Mouse (Mus musculus): Measurements from ENCODE around the gene Stk33. TPM values are rescaled to one million over a fixed set of nuclear protein-coding genes. Genes with fewer than 3 reads are reported as not detected.
"Not testable (repeated sequence)": the region's sequence is repeated elsewhere in the genome, so short reads cannot be mapped to it uniquely, and the experiment has no call there.

Gene Stk33
- total RNA-seq (2021) = not detected

DNA sequence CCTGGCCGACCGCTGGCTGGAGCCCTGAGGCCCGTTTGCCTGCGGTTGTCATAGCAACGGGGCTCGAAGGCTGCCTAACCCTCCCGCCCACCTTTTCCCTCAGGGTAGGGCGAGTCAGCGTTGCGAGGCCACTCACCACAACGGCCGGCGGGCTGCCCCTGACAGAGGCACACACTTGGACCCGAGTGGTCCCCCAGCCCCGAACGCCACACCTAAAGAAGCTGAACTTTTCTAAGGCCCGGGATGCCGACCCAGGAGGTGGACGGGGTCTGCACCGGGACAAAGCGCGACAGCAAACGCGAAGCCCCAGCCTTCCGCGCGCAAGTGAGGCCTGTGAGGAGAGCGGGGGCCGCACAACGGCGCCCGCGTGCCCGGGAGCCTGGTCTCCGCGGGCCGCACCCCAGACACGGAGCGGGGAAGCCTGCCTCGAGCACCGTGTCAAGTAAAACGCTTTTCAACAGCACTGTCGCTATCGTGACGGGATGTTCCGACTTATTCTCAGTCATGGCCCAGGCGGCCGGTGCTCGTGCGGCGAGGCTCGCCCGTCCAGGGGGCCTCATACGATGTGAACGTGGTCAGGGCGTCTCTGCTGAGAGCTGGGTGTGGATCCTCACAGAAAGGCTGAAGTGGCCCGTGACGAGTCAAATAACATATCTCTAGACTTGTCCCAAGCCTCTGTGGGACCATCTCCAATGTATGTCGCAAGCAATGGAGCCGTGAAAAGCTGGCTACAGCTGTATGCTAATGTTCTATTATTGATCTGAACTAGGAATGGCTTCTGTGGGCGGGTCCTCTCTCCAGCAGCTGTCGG is at the start of gene Stk33:
Gene Stk33 (minus strand): TSS at position 301 of the 811 bp plus-strand sequence.
- peak; percentile 48 for DNase-seq

DNA sequence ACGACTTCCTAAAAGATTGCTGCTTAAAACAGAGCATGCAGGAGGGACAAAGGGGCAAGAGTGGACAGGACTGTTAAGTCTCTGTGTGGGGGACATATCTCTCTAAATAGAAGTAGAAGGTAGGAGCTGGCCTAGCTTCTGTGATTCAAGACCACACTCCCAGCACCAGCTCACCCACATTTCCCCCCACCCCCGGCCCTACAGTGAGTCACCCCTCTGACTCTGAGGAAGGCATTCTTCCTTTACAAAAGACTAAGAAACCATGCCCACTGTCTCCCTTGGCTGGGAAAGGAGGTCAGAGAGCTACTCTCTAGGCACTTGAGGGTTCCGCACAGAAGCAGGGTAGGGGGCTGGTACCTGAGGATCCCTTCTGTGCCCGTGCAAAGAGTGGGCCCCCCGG is 45.3 kb upstream of the Stk33 start:
- DNase-seq = no peak

DNA sequence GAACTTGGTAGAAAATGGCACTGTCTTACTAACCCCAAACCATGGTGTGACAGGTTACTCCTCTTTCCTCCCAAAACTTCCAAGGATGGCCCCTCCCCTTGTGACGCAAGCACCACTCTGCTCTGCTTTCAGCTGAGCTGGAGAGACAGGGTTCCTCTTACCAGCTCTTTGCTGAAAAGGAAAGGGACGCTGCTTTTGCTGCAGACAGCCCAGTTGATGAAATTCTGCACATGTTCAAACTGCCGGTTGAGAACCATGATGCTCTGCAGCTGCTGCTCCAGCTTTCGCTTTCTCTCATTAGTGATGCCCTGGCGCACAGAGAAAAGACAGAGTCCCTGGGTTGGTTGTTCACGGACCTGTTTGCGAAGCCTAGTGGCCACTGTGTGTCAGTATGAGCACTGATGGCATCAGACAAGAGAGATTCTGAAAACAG is 41.9 kb upstream of the Stk33 start:
- peak; percentile 34 for DNase-seq

DNA sequence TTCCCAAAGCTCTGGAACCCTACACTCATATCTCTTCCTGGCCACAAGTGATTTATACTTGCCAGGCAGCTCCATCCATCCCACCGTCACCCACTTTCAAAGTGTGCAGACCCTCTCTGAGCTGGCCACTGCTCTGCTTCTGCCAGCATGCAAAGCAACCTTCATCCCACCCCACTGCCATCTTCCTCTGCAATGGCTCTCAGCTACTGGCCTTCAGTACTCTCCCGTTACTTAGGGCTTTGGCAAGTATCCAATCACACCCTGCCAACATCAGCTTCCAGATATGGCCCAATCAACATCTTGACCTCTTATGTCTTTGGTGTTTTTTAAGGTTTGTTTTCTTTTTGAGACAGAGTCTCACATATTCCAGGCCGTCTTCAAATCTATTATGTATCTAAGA is 39.0 kb upstream of the Stk33 start:
- no peak for DNase-seq

DNA sequence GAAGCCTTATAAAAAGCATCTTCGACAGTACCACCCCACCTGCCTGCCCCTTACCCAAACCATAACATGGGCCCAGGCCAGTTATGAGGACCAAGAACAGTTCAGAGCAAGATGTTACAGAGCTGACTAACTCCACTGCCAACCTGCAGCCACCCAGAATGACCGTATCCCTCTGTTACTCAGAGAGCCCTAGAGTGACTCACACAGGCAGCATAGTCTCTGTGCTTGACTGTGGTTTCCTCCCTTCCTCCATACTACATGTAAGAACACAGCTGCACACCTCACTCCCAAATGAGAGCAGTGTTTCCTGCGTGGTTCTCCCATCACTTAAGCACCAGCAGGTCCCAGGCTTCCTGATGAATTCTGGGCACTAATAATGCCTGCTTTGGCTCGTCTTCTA is 31.8 kb upstream of the Stk33 start:
- no peak for DNase-seq

DNA sequence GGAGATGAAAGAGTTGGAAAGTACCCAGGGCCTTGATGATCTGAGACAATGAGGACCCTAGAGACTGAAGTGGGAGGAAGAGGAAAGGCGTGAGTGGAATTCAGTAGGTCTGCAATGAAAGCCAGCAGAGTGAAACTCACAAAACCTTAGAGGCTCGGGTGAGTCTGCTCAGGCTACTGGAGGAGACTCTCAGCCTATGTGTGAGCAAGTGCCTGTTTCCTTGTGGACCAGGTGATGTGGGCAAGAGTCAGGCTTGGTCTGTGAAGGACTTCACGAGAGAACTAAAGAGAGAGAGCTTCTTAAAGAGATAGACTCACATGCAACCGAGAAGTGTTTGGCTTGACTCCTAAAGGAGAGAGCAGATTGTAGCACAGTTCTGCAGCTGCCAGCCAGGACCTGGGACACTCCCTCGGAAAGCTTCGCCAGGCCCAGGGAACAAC is 29.4 kb upstream of the Stk33 start:
- DNase-seq = no peak

DNA sequence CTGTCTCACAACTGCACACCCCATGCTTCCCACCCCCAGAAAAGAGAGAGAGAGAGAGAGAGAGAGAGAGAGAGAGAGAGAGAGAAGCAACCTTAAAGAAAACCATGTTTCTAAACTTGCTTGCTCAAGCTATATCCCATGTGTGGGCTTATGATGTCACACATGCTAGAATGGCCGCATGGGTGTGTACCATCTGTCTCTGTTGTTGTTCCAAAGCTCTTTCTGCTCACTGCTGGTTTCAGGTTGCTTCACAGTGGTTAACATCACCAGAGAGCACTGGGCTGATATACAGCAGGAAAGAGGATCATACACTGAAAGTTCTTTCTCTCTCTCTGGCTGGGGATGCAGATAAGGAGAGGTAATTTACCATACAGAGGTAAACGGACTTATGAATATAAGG is 28.7 kb upstream of the Stk33 start:
- no peak for DNase-seq

DNA sequence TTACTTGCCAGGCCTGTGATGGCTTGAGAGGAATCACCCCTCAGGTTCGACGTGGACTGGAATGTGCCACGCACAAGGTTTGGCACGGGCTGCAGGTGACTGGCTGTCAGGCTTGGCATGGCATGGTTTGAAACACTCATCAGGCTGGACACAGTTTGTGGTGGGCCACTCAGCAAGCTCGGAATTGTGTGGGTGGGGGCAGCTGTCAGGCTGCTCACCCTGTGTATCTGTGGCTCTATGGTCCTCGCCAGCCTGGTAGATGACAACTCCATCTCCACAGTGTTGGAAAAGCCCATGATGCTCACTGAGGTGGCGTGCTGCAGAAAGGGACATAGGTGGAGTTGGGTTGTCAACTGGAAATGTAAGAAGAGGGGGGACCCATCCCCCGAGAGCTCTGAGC is 21.8 kb upstream of the Stk33 start:
- DNase-seq = no peak

DNA sequence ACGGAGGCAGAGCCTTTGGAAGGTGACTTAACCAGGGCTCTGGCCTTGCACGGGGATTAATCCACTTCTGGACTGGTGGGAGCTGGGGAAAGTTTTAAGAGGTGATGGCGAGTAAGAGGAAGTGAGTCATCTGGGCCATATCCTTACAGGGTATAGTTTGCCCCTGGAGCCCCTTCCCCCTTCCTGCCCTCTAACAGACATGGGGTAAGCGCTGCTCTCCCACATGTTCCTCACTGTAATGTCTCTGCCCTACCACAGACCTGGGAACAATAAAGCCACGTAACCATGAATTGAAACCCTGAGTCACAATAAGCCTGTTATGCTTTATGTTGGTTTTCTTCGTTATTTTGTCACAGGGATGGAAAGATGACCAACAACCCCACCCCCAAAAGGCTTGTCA is 17.7 kb upstream of the Stk33 start:
- no peak for DNase-seq

DNA sequence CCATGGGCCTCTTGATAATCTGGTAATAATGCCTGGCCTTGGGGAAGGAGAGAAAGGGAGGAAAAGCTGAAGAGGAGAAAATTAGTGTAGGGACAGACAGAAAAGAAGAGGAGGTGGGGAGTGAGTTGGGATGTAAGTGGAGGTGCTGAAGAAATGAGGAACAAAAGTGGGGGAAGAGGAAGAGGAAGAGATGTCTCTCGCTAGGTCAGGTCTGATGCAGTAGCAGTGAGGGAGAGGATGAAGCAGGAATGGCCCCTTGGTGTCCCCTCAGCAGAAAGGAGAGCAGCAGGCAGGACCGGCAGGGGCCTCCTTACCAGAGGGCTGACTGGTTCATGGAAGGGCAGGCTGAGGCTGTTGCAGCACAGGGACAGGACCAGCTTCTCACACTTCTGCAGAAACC is 16.9 kb upstream of the Stk33 start:
- DNase-seq = no peak

DNA sequence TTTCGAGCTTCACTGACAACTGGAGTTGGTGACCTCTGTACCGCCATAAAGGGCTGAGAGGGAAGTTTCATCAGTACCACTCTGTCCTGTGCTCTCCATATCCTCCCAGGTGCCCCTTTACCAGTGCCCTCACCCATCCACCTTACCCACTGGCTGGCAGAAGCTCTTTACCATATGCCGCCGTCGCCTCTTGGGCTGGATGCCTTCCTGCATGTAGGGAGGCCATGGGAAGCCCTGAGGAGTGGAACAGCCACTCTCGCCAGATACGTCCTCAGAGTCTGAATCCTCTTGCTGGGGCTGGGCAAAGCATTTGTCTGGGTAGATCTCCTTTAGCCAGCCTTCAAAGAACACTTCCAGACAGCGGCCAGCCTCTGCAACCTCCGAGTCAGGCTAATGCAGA is 16.0 kb upstream of the Stk33 start:
- DNase-seq = no peak

DNA sequence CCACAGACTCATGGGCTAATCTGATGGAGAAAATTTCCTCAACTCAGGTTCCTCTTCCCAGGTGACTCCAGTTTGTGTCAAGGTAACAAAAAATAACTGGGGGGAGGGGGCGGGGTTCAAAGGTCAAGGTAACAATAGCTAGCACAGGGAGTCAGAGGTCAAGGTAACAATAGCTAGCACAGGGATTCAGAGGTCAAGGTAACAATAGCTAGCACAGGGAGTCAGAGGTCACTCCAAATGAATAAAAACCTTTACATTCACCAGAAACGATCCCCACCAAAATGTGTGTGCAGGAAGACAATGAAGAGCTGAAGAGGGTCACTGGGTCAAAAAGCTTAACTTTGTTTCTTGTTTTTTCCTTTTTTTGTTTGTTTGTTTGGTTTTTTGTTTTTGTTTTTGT is 9.2 kb upstream of the Stk33 start:
- no peak for DNase-seq

DNA sequence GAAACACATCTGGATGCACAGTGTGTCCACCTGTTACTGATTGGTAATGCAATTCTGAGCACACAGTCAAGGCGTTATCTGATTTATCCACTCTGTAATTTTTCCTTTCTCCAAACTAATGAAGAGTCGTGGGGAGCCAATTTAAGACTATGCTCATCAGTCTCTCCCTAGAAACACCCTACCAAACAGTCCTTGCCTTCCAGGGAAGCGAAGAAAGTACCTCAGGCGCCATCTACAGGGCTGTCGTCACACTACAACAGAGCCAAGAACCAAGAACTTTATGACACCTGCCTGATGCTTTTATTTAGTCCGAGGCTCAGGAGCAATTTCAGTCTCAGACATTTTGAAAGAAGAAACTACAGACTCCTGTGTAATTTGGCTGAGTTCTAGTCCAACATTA is 6.1 kb upstream of the Stk33 start:
- peak; percentile 58 for DNase-seq

DNA sequence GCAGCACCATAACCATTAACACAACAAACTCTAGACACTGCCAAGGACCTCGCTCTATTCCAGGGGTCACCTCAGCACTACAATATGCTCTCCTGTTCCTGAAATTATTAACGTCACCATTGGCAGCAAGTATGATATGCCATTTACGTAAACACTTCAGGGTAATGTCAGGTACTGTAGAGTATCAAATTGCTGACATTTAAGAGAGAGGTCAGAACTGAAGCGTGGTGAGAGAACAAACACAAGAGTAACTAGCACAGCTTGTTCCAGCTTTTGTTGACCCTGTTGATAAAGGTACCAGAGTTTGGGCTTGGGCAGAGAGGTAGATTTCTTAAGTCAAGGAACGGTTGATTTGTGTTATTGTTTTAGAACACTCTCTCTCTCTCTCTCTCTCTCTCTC is 3.9 kb upstream of the Stk33 start:
- no peak for DNase-seq

DNA sequence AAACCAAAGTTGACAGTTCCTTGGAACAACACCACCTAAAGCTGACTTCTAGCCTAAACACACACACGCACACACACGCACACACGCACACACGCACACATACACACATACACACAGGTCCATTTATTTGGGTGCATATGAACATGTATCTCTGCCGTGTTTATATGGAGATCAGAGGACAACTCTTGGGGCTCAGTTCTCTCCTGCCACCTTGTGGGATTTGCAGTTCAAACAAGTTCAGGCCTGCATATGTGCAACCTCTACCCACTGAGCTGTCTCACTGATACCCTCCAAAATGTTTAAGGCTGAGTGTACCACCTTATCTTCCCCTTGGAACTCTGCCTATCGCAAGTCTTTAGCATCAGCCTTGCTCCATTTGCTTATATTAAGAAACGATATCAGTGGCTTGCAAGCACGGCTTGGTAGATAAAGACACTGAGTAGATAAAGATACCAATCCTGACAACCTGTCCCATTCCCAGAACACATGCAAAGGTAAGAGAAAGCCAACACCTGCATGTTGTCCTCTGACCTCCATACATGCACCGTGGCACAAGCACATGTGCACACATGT is 1.9 kb upstream of the Stk33 start:
- DNase-seq = no peak

DNA sequence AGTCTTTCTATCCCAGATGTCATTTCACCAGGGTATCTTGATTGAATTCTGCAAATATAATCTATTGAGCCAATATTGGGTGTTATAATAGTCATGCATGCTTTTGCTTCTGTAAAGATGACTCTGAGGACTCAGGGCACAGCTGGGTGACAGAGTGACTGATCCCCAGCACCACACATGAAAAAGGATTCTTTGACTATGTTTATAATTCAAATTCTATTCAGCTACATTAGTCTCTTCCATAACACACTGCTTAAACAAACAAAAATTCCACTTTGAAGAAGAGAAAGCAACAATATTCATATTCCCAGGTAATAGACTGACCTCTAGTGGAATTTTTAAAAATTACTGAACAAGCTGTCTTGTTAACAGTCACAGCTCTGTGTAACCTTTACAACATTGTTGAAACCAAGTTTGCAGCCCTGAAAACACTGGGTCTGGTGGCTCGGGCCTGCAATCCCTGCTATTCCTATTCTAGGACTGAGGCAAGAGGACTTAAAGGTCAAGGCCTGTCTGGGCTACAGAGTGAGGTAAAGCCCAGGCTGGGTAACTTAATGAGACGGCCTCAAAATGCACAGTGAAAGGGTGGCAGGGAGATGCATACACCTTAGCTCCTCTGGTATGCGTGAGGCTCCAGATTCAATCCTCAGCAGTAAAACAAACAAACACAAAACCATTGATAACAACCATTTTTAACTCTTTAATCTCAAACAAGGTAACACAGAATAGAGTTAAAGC is 14.3 kb downstream of the Stk33 start:
- no peak for DNase-seq

DNA sequence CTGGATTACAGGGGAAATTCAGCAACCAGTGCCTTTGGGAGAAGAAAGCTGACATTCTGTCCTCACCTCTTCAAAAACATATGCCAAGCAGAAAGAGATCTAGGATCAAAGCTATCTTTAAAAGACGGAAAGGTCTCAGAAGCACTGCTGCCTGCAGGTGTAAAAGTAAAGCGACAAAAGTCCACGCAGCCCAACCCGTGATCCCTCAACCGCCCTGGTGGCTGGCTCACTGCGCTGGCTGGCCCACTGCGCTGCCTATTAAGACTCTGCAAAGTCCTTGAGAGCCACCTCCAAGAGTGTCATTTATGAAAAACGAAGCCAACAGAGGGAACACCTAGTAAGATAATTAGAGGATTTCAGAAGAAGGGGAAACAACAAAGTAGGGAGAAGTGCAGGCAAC is 16.1 kb downstream of the Stk33 start:
- DNase-seq = no peak

DNA sequence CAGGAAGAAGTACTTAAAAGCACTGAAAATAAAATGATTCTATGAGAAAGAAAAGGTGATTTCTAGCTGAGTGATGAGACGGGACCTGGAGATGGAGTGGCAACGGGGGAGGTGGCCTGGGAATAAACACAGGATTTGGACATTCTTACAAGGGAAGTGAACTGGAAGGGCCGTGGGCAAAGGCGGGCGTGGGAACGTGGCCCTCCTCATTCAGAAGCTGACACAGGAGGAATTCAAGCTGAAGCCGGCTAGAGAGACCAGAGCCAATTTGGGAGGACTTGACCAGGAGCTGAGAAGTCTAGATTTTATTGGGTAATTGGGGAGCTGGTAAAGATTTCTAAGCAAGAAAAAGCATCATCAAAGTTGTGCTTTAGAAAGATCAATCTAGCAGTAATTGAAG is 33.4 kb downstream of the Stk33 start:
- DNase-seq = no peak

DNA sequence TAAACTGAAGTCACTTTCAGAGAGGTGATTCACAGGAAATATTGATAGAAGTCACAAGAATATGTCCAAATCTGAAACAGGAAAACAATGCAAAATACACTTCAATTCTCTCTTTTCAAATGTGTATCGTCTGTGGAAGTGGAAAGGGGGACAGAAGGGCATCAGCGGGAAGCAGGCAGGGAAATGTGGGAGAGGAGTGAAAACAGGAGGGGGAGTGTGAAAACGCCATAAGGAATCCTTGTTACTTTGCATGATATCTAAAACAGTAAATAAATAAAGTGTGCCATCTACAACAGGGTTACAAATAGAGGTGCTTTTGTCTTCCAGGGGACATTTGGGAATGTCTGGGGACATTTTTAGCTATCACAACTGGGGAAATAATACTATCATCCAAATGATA is 39.6 kb downstream of the Stk33 start:
- no peak for DNase-seq

DNA sequence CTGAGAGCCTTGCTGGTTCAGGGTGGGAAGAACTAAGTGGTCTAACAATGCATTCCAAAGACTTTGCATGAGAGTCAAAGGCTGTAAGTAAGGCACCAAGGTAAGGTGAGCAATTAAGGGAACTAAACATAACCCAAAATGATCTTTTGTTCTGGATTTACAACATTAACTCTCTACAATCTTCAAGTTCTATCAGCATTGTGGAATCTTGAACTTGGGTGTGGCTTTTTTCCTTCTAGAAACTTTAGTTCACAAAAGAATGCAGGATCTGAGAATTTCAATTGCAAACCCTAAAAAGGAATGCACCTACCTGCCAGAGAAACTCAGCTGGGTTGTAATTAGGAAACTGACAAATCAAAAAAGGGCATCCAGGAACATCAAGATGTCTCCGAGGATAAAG is 57.8 kb downstream of the Stk33 start:
- DNase-seq = no peak

DNA sequence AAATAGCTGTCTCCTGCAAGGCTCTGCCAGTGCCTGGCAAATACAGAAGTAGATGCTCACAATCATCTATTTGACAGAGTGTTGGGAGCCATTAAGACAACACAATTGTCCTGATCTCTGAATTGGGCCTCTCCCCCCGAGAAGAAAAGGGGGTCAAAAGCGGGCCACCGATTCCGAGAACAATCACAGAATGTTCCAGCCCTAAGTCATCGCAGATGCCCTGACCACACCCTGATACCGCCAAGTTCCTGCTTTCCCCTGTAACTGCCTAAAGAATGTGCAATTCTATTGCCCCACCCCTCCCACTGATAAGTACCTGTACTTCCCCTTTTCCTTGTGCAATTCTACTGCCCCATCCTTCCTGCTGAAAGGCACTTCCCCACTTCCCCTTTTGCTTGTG is 65.3 kb downstream of the Stk33 start:
- not testable (repeated sequence) for DNase-seq

DNA sequence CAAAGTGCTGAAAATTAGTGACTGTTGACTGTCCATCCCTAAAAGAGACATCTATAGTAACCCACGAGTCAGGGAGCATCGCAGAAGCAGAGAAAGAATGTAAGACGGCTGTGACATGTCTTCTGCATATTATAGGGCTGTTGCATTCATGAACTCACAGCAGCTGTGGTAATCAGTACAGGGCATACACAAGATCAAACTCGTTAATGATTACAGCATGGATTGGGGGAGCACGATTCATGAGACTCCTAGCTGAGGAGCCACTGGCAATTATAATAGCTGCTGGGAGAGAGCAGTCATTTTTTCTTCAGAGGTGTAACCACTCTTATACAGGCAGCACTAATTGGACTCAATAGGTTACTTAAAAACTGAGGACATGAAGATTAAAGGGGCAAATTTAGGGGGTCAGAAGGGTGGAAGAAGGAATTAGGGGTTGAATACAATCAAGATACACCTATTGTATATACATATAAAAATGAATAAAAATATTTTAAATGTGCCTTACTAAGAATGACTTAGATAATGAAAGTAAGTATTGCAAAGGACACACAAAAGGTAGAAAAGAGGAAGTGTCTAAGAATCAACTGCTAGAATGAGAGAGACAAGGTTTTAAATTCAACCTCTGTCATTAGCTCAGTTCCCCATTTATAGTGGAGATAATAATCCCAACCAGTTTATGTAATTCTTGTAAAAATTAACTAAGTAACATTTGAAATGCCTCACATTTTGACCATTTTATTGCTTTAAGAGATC is 80.3 kb downstream of the Stk33 start:
- no peak for DNase-seq

DNA sequence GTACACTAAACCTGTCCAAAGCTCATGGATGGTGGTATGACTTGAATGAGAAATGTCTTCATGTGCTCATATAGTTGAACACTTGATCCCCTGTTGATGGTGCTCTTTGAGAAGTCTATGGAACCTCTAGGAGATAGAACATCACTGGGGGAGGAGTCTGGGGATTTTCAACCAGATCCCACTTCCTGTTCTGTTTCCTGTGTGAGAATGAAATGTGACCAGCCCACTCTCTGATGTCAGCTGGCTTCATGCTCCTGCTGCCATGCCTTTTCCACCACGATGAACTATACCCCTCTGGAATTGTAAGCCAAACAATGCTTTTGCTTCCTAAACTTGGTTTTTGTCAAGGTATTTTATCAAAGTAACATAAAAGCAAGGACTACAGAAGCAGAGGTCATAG is 81.0 kb downstream of the Stk33 start:
- DNase-seq = no peak
